Mouse (Mus musculus) retina, embryonic 14.5 days (tissue): ENCODE measurements around the gene Tcf20.
"Not testable (repeated sequence)": the region's sequence is repeated elsewhere in the genome, so short reads cannot be mapped to it uniquely, and the experiment has no call there.

Experiments used
- DNase-seq: peaks from one replicate; pipeline ENCODE4 v3.0.0-alpha.2; 2015; ENCODE audit warnings: low spot score

Tcf20 gene

DNA sequence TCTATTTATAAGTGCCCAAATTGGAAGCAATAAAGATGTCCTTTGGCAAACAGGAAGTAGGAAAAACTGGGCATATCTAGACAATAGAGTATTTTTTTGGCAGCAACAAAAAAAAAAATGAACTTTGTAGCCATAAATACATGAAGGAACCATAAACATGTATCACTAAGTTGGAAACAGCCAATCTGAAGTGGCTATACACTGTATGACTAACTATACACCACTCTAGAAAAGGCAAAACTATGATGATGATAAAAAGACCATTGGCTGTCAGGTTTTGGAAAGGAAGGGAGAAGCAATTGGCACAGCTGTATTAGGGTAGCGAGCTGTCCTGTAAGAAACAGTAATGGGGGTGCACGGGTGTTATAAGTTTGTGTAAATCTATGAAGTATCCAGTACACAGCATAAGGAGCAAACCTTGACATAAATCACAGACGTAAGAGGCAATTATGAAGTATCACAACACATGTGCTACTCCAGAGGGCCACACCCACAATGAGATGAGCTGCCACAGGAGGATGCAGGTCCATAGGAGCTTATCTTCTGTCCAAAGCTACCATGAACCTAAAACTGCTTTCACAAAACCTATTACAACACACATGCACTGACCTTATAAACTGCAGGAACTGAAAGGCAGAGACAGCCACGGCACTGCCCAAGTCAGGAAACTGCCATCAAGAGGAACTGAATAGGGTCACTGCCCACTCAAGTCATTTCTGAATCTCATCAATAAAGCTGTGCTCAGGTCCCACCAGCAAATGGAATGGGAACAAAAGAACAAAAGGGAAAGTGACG is 180.5 kb downstream of the Tcf20 start:
- no peak for DNase-seq

DNA sequence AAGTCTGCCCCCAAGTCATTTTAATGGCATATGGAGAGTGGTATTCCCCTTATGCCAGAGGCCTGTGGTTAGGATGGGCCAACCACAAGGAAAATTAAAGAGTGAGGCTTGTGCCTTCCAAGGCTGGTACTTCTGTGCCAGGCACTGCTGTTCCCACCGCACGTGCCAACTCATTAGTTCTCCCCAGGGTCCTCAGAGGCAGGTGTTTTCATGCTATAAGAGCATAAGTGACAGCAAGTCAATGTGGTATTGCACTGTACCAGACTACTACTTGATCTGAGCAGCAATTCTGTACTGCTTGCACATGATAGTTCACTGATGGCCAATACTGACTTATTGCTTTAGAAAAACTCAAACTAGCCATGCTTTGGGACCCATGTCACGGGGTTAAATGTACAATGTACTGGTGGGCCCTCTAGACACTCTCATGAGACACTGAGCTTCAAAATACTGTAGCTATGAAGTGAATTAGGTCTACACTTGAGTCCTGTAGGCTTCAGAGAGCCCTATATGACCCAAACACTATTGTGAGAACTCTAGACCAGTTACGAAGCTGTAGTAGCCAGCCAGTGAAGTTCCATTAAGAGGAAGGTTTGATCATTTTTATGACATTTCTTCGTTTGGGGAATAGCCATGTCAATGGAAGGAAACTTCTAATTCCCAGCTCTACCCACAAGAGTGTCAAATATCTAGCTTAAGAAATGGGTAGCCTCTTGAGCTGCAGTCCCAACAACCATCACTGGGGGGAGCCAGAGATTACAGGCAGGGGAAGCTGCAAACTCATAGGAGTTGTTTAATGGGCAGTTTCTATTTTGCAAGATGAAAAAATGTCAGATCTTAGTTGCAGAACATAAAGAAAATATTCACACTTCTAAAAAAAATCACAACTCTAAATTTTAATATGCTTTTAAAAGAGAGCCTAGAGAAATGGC is 182.7 kb downstream of the Tcf20 start:
- peak; percentile 85 for DNase-seq

DNA sequence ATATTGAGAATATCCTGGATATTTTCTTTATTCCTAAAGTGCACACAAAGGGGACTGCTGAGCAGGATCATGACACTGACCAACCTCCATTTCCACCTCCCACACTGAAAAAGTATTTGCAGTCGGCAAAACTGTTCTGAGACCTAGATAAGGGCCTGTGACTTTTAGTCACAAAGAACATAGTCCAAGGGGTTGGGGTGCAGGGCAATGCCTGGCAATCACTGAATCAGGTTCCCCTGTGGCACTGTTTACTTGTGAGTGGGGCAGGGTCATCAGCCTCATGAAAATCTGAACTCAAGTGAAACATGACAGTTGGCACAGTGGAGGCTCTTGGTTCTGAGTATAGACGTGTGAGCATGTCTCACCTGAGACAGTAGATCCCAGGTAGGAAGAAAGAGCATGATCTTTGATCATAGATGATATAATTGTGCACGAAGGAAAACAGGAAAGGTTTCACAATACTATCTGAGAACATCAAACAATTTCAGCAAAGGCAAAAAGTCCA is 191.7 kb downstream of the Tcf20 start:
- DNase-seq, result no peak

DNA sequence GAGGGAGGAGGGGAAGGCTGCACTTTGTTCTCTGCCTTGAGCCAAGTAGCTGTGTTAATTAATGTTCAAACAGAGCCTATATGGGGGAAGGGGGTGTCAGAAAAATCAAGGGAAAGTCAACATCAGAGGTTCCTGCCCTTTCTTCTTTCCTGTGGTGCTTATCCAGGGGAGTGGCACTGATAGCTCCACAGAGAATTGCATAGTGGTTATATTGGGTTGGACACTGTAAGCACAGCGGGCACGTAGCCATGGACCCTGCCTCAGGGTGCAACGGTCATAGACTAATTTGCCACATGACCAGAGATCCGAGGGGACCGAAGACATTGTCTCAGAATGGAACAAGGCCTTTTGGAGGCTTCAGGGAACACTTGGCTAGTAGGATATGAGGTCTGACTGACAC is 193.4 kb downstream of the Tcf20 start, which contains the start of gene Cyp2d26:
Gene Cyp2d26 (minus strand): TSS at position 18 of the 400 bp plus-strand sequence.
- no peak for DNase-seq

DNA sequence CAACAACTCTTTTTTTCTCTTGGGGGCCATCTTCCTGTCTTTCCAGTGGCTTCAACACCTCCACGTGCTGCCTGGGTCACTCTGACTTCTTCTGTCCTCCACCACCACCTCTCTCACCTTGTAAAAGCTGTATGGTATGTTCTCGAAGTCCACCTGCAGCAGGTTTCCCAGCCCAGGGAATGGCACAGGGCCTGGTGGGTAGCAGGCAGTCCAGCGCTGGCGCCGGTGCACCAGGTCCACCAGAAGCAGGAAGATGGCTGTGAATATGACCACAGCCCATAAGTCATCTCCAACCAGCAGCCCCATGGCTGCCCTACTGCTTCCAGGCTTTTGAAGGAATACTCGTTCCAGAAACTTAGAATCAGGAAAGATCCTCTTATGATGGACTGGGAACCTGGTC is 193.8 kb downstream of the Tcf20 start:
- no peak for DNase-seq

DNA sequence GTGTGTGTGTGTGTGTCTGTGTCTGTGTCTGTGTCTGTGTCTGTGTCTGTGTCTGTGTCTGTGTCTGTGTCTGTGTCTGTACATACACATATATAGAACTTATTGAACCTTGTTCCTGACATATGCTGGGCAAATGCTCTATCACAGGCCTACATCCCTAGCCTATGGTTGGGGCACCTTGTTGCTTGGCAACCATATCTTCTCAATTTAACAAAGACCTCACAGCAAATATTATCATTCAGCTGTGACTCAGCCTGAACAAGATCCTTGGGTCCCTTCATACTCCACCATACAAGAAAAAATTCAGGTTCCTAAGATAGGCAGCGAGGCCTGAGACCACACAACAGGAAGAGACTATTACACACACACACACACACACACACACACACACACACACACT is 194.2 kb downstream of the Tcf20 start:
- no peak for DNase-seq

DNA sequence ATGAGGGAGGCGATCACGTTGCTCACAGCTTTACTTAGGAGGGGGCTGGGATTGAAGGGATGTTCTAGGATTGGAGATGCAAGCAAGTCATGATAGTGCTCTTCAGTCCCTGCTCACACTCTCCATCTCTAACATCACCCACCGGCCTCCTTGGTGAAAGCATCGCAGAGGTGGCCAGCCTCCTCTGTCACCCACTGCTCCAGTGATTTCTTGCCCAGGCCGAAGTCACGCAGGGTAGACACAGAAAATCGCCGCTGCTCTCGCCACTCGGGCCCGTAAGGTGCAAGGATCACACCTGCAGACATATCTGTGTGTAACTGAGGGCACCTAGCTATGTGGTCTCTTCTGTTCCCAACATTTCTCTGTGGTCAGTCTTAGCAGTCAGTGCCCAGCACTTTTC is 195.1 kb downstream of the Tcf20 start:
- no peak for DNase-seq

DNA sequence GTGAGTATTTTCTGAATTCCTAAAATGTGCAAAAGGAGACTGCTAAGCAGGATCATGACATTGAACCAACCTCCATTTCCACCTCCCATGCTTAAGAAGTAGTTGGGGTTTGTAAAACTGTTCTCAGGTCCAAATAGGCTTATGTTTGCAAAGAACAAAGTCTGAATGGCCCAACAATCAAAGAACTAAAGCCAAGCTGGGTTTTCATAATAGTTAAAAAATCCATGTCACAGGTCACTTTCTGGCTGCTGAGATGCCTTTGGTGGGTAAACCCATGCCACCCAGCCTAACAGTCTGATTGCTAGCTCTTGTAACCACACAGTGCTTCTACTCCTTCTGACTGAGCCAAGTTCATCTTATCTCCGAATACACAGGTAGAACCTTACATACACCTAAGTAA is 203.1 kb downstream of the Tcf20 start:
- DNase-seq, result no peak

DNA sequence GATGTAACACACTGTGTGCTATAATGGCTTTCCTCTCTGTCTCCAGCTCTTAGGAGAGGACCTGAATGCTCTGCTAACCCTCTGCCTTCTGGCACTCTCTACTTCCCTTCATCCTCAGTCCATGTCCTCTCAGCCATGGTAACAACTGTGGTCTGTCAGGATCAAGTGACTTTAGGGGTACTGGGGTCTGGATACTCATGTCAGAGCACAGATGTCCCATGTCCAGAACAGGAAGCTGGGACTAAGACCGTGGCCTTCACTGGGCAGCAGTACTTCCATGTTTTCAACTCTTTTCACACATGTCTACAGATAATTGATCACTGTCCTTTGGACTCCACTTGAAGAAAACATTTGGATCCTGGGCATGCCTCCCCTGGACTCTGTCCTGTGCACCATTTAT is 203.9 kb downstream of the Tcf20 start:
- no peak for DNase-seq

DNA sequence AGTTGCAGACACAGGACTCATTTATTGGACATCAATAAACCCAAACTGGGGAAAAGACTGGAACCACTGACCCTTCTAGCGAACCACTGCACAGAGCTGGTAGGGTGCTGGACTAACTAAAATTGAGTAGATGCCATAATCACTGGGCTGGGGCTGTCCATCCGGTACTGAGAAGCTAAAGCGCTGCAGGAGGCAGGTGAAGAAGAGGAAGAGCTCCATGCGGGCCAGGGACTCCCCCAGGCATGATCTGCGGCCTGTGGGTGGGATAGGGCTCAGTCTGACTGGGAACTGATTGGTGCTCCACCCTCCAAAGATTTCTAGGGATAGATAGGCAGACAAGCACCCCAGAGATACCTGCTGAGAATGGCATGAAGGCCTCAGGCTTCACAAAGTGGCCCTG is 209.8 kb downstream of the Tcf20 start:
- not testable (repeated sequence) for DNase-seq

DNA sequence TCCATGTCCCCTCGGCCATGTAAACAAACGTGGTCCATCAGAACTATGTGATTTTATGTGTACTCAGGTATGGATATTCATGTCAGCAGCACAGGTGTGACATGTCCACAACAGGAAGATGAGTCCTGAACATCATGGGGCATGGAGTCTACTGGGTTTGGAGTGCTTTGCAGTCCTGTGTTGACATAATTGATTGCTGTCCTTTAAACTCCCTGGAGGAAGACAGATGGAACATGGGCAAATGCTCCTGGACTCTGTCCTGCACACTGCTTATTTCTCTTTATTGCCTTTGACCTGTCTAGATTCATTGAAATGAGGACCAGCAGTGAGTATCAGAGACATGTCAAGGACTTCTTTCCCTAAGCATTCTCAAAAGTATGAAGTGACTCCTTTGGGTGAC is 221.7 kb downstream of the Tcf20 start:
- no peak for DNase-seq

DNA sequence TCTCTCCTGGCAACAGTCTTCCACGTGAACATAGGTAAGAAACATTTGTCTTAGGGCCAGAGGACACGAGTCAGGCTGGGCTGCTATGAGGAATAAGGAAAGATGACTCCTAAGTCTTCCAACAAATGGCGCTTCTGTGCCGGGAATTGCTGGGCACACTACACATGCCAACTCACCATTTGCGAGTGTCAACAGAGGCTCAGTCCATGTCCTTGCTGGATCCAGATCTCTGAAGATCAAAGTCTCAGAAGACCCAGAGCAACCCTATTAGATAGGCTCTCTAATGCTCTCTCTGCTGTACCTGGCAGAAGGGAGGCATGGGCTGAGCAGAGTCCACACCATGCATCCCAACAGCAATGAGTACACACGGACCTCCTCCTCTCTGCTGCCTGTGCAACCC is 222.8 kb downstream of the Tcf20 start:
- DNase-seq, result no peak

DNA sequence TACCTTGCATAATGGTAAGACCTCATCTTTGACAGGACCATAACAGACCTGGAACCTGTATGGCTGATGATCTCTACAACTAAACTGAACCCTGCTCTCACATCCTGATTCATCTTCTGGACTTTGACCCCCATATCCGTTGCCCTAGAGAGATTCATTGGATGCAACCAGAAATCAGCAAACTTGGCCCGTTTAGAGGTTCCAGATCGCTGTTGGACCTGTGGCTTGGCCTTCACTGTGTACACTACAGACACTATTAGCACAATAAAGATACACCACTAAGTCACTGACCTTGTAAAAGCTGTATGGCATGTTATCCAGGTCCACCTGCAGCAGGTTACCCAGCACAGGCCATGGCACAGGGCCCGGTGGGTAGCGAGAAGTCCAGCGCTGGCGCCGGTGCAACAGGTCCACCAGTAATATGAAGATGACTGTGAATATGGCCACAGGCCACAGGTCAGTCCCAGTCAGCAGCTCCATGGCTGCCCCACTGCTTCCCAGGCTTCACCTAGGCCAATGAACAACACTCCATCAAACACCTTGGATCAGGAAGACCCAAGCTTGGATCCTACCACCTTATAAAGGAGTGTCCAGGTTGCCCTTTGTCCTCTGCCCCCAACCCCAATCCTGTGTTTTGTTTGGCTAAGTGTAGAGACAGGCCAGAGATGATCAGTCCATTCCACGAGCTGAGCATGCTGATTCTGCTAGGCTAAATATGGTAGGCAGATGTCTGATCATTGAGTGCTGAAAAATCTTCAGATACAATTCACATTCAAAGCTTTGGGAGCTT is 223.8 kb downstream of the Tcf20 start, which contains the start of gene Cyp2d40:
Gene Cyp2d40 (minus strand): TSS at position 553 of the 790 bp plus-strand sequence.
- no peak for DNase-seq
